Mouse (Mus musculus) embryonic facial prominence, embryonic 13.5 days (tissue): ENCODE results near the gene Snrnp25. TPM values are rescaled to one million over a fixed set of nuclear protein-coding genes. Genes with fewer than 3 reads are reported as not detected.

ENCODE experiments used
- ATAC-seq: fragments of 200-750 bp; cut with Nextera tagmentation; 2 replicates; pipeline ENCODE4 v1.8.0; 2017; ENCODE audit warnings: low read depth; ENCODE audit not compliant: insufficient number of reproducible peaks, insufficient read depth, low FRiP score, low TSS enrichment
- H3K27ac ChIP-seq: fragments of 300-500 bp; sonication (generic); 2 replicates; pipeline ENCODE4 v1.5.1; 2015; ENCODE audit warnings: moderate library complexity, mild to moderate bottlenecking, inconsistent platforms
- H3K27me3 ChIP-seq: fragments of 300-500 bp; sonication (generic); 2 replicates; pipeline ENCODE4 v1.6.1; 2015; ENCODE audit warnings: mild to moderate bottlenecking, inconsistent platforms
- H3K36me3 ChIP-seq: fragments of 300-500 bp; sonication (generic); 2 replicates; pipeline ENCODE4 v1.6.1; 2015; ENCODE audit warnings: mild to moderate bottlenecking, inconsistent platforms
- H3K4me1 ChIP-seq: fragments of 300-500 bp; sonication (generic); 2 replicates; pipeline ENCODE4 v1.6.1; 2015; ENCODE audit warnings: inconsistent platforms
- H3K4me2 ChIP-seq: fragments of 300-500 bp; sonication (generic); 2 replicates; pipeline ENCODE4 v1.6.1; 2015; ENCODE audit warnings: moderate library complexity, mild to moderate bottlenecking, inconsistent platforms
- H3K4me3 ChIP-seq: fragments of 300-500 bp; sonication (generic); 2 replicates; pipeline ENCODE4 v1.5.1; 2015; ENCODE audit warnings: mild to moderate bottlenecking, inconsistent platforms
- H3K9ac ChIP-seq: fragments of 300-500 bp; sonication (generic); 2 replicates; pipeline ENCODE4 v1.6.1; 2015; ENCODE audit warnings: mild to moderate bottlenecking, inconsistent platforms
- H3K9me3 ChIP-seq: fragments of 300-500 bp; sonication (generic); 2 replicates; pipeline ENCODE4 v1.6.1; 2016; ENCODE audit warnings: inconsistent platforms
- WGBS: fragments of 180-500 bp; shearing (Covaris S2); methylation state at CpG from one replicate; pipeline ENCODE4 v1.1.7; 2015; ENCODE audit warnings: mixed read lengths; 5-methylcytosine and 5-hydroxymethylcytosine counted together
- polyA plus RNA-seq: library from polyadenylated mRNA; unstranded; fragments of >200 nt; fragmentation: Nextera tagmentation; extraction: Ambion mirVana; gene quantifications from 2 replicates; pipeline ENCODE4 v1.2.1, GENCODE M21; 2015

The Snrnp25 gene
- polyA plus RNA-seq, 1 experiment from 2014 or later, result 64.4 TPM

DNA sequence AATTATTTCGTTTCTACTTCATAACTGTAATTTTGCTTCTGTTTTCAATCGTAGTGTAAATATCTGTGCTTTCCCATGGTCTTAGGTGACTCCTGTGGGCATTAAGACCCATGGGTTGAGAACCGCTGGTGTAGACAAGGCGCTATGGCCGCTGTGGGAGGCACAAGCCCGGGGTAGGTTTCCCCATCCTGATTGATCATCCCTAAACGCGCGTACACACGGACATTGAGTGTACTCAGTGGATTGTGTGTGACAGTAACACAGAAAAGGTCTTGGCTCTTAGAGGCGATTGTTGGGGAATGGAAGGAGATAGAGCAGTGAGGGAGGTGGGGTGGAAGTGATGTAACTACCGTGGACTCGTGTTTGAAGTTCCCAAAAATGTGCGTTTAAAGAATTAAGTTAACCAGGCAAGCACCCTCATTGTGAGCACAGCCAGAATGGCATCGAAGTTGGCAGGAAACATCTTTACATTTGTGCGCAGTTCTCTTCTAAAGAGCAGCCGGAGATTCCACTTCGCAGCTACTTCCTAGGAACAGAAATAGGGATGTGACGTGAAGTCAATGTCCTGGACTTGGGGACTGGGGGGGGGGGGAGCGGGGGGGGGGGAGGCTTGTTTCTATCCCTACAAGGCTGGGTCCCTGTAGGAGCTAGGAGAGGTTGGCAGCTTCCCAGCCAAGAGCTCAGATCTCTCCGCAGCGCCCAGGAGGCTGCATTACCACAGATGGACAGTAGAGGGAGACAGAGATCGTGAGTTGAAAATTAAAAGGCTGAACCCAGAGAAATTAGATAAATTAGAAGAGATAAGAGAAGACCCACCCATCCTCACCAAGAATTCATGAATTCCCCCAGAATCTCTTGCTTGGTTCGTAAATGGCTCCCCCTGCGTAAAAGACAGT is 23.0 kb upstream of the Snrnp25 start:
- H3K27me3 ChIP-seq, result no peaks in the 10 kb centered on the region
- no peak overlapping the region for H3K9ac ChIP-seq
- H3K4me2 ChIP-seq, result no peak overlapping the region
- H3K4me1 ChIP-seq, result no peaks in the 10 kb centered on the region
- no peak overlapping the region for H3K4me3 ChIP-seq
- no peaks in the 10 kb centered on the region for H3K36me3 ChIP-seq
- no peak overlapping the region for H3K27ac ChIP-seq
- H3K9me3 ChIP-seq, result no peaks in the 10 kb centered on the region
- no peak for ATAC-seq
- 52% methylated on average over 23 of the region's 25 CpGs for WGBS

DNA sequence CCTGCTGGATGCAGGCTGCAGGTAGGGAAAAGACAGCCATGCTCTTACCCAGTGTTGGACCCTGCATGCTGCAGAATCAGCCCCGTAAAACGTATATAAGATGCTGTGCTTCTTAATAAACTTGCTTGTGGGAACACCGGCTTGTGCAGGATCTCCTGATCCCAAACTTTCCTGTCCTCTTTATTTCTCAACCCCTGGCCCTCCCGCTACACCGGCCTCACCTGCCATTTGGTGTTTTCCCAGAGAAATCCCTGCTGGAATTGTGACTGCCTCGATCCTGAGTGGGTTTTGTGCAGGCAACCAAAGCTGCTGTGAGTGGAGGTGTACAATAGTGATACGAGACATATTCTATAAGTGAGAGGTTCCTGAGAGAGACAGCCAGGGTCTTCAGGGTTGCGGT is 20.7 kb upstream of the Snrnp25 start:
- H3K4me2 ChIP-seq, result no peak overlapping the region
- WGBS, result 87% methylated on average over 8 of the region's 8 CpGs
- H3K27ac ChIP-seq, result no peak overlapping the region
- H3K9me3 ChIP-seq, result no peaks in the 10 kb centered on the region
- H3K36me3 ChIP-seq, result no peaks in the 10 kb centered on the region
- H3K4me3 ChIP-seq, result no peak overlapping the region
- H3K27me3 ChIP-seq, result no peaks in the 10 kb centered on the region
- no peak overlapping the region for H3K9ac ChIP-seq
- no peak for ATAC-seq
- H3K4me1 ChIP-seq, result no peaks in the 10 kb centered on the region

DNA sequence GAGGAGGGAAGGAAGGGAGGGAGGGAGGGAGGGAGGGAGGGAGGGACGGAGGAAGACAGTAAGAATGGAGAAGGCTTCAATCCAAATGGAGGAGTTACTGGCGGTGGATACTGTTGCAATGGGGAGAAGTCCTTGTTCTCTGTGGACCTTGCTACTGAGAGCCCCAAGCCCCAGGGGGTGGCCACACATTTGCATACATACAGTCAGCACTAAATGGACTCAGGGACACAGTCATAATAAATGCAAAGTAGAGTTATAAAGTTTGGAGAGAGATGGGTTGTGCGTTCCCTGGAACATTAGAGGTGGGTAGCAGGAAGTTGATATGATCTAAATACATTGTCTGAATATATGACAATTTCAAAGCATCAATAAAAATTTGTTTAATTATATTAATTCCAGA is 19.2 kb upstream of the Snrnp25 start:
- Histone ChIP-seq H3K9ac (no peak overlapping the region), H3K9me3 (no peaks in the 10 kb centered on the region), H3K4me3 (no peak overlapping the region), H3K27me3 (no peaks in the 10 kb centered on the region), H3K27ac (no peak overlapping the region), H3K4me1 (no peaks in the 10 kb centered on the region), H3K4me2 (no peak overlapping the region), H3K36me3 (no peaks in the 10 kb centered on the region)
- ATAC-seq, result no peak
- WGBS, result 76% methylated on average over 3 of the region's 3 CpGs

DNA sequence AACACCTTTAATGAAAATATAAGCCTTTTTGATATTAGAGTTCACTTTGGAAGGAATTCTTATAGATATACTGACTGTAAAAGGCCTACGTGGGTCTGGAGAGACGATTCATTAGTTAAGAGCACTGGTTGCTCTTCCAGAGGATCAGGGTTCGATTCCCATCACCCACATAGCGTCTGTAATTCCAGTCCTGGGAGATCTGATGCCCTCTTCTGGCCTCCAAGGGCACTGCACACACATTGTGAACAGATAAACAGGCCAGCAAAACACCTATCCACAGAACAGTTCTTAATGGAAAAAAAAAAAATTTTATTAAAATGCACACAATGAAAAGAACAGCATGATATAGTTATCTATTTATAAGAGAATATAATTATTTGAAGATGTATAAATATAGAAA is 18.0 kb upstream of the Snrnp25 start:
- H3K4me2 ChIP-seq, result no peak overlapping the region
- ATAC-seq, result no peak
- H3K9ac ChIP-seq, result no peak overlapping the region
- no peaks in the 10 kb centered on the region for H3K9me3 ChIP-seq
- no peaks in the 10 kb centered on the region for H3K4me1 ChIP-seq
- H3K36me3 ChIP-seq, result no peaks in the 10 kb centered on the region
- no peaks in the 10 kb centered on the region for H3K27me3 ChIP-seq
- H3K4me3 ChIP-seq, result no peak overlapping the region
- 84% methylated on average over 4 of the region's 4 CpGs for WGBS
- H3K27ac ChIP-seq, result no peak overlapping the region

DNA sequence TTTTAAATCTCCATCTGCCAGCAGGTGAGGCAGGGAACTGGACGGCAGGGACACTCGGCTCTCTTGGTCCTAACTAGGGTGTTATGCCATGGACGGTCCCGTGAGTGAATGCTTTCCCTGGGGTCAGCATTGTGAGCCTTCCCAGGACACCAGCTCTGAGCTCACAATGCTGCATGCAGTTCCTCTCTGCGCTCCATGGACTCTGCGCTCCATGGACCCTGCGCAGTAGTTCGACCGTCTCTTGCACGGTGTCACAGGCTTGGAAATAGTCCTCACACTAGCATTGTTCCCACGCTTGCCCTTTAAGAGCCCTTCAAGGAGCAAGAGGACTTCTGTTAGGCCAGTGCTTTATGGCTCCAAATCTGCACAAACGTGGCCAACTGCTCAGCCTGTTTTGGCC is 16.3 kb upstream of the Snrnp25 start:
- no peaks in the 10 kb centered on the region for H3K9me3 ChIP-seq
- no peak overlapping the region for H3K27ac ChIP-seq
- WGBS, result 85% methylated on average over 12 of the region's 12 CpGs
- no peaks in the 10 kb centered on the region for H3K27me3 ChIP-seq
- H3K4me3 ChIP-seq, result no peak overlapping the region
- no peak overlapping the region for H3K9ac ChIP-seq
- H3K4me2 ChIP-seq, result no peak overlapping the region
- no peaks in the 10 kb centered on the region for H3K36me3 ChIP-seq
- no peaks in the 10 kb centered on the region for H3K4me1 ChIP-seq
- ATAC-seq, result no peak

DNA sequence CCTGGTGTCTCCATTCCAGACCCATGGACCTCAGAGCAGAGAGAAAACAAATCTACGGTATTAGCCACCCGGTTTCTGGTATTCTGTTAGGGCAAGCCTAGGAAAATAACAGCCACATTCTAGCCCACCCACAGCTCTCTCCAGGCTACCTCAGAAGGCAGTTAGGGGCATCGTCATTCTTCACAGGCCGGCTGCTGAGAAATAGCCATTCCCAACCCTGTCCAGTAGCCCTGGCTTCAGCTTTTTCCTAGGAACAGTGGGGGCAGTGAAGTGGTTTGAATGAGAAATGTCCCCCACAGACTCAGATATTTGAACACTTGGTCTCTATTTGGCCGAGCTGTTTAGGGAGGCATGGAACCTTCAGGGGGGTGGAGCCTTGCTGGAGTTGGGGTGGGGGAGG is 15.8 kb upstream of the Snrnp25 start:
- ATAC-seq, result no peak
- no peaks in the 10 kb centered on the region for H3K27me3 ChIP-seq
- H3K9ac ChIP-seq, result no peak overlapping the region
- no peaks in the 10 kb centered on the region for H3K36me3 ChIP-seq
- H3K4me1 ChIP-seq, result no peaks in the 10 kb centered on the region
- no peak overlapping the region for H3K27ac ChIP-seq
- 66% methylated on average over 5 of the region's 5 CpGs for WGBS
- H3K4me3 ChIP-seq, result no peak overlapping the region
- H3K9me3 ChIP-seq, result no peaks in the 10 kb centered on the region
- H3K4me2 ChIP-seq, result no peak overlapping the region

DNA sequence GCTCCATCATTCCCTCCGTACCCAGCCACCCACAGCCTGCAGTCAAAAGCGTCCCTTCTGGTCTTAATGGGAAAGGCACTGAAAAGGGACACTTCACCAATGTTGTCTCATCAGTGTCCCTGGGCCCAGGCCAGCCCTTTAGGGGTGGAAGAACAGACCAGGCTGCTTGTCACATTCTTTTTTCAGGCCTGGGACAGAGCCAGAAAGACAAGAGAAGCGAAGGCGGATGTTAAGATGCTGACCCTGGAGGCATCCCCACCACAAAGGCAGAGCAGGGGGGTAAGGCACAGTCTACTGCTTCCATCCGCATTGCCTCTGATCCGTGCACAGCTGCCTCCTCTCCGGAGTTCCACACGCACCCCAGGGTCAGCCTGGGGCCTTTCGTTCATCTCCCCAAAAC is 15.1 kb upstream of the Snrnp25 start:
- Histone ChIP-seq H3K27me3 (peaks cover 4% of the 10 kb centered on the region; the same call in 1 of the 2 replicates), H3K4me3 (no peak overlapping the region), H3K4me1 (no peaks in the 10 kb centered on the region), H3K9ac (no peak overlapping the region), H3K36me3 (no peaks in the 10 kb centered on the region), H3K27ac (no peak overlapping the region), H3K9me3 (no peaks in the 10 kb centered on the region), H3K4me2 (no peak overlapping the region)
- 75% methylated on average over 9 of the region's 9 CpGs for WGBS
- no peak for ATAC-seq

DNA sequence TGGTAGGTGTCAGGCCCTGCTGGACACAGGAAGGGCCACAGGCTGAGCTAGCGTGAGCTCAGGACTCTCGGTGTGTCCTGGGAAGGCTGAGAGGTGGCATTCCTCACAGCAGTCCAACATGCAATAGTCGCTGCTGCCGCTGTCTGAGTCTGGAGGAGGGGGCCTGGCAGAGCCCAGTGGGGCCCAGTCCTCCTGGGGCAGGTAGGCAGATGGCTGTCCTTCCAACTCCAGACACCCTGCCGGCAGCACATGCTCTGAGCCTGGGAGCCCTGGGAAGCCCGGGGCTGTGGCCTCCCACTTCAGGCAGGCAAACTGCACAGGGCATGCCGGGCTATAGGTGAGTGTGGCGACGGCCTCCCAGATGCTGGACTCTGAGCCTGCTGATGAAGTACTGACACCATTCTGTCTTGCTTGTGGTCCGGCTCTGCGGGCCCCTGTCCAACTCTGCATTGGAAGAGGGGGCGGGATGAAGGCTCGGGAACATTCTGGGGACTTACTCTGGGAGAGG is 14.6 kb upstream of the Snrnp25 start:
- Histone ChIP-seq H3K4me2 (no peak overlapping the region), H3K4me1 (no peaks in the 10 kb centered on the region), H3K9me3 (no peaks in the 10 kb centered on the region), H3K27me3 (peaks cover 6% of the 10 kb centered on the region; the same call in 1 of the 2 replicates), H3K9ac (no peak overlapping the region), H3K36me3 (no peaks in the 10 kb centered on the region), H3K27ac (no peak overlapping the region), H3K4me3 (no peak overlapping the region)
- no peak for ATAC-seq
- 73% methylated on average over 13 of the region's 13 CpGs for WGBS

DNA sequence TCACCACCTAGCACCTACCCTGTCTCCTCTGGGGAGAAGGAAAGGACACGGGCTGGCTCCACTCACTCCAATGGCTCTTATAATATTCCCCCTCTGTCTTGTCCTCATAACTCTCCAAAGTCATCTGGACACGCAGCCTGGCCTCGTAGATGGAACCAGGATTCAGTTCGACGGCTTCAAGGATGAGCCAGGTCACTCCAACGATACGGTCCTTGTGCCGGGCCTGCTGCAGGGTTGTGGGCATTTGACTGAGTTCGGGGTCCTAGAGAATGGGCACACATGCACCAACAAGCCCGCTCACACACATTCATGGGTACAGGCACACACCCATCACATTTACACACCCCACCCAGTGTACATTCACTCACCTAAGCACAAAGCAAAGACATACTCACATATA is 12.1 kb upstream of the Snrnp25 start:
- Histone ChIP-seq H3K9ac (no peak overlapping the region), H3K4me1 (no peaks in the 10 kb centered on the region), H3K27ac (no peak overlapping the region), H3K4me3 (no peak overlapping the region), H3K4me2 (no peak overlapping the region), H3K9me3 (no peaks in the 10 kb centered on the region), H3K36me3 (no peaks in the 10 kb centered on the region), H3K27me3 (peaks cover 9% of the 10 kb centered on the region; the same call in 1 of the 2 replicates)
- no peak for ATAC-seq
- WGBS, result 88% methylated on average over 10 of the region's 10 CpGs

DNA sequence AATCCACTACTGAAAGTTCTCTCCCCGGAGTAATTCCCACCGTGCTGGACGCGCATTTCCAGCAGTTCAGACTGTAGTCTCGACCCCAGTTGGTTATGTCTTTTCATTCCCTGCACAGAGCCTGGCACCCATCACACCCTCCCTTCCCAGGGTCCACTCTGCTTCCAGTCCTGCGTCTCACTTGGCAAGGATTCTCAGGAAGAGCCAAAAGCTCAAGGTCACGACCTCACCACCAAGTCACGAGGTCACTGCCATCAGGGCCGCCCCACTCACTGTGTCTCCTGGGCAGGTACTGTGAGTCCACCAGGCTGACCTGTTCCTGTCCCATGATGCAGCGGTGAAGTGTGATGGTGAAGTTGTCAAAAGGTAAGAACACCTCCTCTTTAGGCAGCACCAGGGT is 11.1 kb upstream of the Snrnp25 start:
- WGBS, result 76% methylated on average over 10 of the region's 10 CpGs

DNA sequence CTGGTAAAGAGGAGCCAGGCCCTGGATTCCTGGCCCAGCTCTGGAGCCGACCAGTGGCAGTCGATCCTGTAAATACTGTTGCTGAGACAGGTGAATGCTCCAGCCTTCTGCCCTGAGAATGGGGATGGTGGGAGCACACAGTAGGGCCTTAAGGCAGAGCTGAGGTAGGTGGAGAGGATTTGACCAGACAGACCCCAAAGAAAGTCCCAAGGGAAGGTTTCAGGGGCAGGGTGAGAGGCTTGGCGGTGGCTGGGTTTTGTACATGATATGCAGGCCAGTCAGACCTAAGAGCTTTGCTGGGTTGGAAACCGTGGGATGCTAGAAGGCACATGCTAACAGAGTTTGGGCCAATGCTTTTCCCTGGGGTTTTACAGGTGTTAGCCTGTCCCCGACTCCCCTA is 10.6 kb upstream of the Snrnp25 start:
- H3K27me3 ChIP-seq, result peaks cover 13% of the 10 kb centered on the region; the same call in 1 of the 2 replicates
- no peak for ATAC-seq
- H3K4me1 ChIP-seq, result no peaks in the 10 kb centered on the region
- WGBS, result 81% methylated on average over 5 of the region's 5 CpGs
- H3K4me3 ChIP-seq, result no peak overlapping the region
- H3K9me3 ChIP-seq, result no peaks in the 10 kb centered on the region
- H3K9ac ChIP-seq, result no peak overlapping the region
- no peaks in the 10 kb centered on the region for H3K36me3 ChIP-seq
- H3K4me2 ChIP-seq, result no peak overlapping the region
- H3K27ac ChIP-seq, result no peak overlapping the region

More for the DNA sequence above, 11.1 kb upstream of the Snrnp25 start:
- no peak for ATAC-seq
- Histone ChIP-seq H3K9ac (no peak overlapping the region), H3K4me1 (no peaks in the 10 kb centered on the region), H3K4me2 (no peak overlapping the region), H3K4me3 (no peak overlapping the region), H3K27me3 (peaks cover 13% of the 10 kb centered on the region; the same call in 1 of the 2 replicates), H3K36me3 (no peaks in the 10 kb centered on the region), H3K9me3 (no peaks in the 10 kb centered on the region), H3K27ac (no peak overlapping the region)

DNA sequence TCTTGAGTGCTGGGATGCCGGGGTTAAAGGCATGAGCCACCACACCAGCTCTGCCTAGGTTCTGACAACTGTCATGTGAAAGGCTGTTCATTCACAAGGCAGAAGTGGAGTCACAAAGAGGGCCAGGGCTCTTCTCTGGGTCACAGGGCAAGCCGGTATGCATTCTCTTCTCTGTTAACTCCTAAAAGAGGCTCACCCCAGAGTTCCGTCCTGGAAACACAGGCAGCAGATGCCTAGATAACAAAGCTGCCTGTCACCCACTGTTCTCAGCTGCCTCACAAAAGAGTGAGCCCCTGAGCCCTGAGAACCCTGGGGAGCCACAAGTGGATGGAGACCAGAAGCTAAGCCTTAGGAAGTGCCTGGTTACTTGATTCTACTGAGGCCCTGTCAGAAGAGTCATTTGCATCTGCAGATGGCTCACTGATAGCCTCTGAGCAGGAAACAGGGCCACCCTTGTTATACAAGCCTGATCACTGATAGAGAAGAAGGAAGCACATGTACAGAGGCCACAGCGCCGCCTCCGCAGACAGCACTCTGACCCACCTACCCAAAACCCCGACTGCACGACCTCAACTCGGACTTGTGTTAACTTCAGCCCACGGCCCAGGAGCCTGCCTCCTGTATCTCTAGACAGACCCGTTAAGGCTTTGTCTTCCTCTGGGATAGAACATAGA is 9.2 kb upstream of the Snrnp25 start:
- no peak overlapping the region for H3K27ac ChIP-seq
- no peak overlapping the region for H3K4me2 ChIP-seq
- peaks cover 13% of the 10 kb centered on the region; the same call in 1 of the 2 replicates for H3K27me3 ChIP-seq
- no peaks in the 10 kb centered on the region for H3K36me3 ChIP-seq
- WGBS, result 20% methylated on average over 11 of the region's 11 CpGs
- no peaks in the 10 kb centered on the region for H3K9me3 ChIP-seq
- H3K4me1 ChIP-seq, result no peaks in the 10 kb centered on the region
- H3K9ac ChIP-seq, result no peak overlapping the region
- H3K4me3 ChIP-seq, result no peak overlapping the region
- ATAC-seq, result no peak
